Mouse (Mus musculus) intestine, embryonic 15.5 days (tissue): Measurements from ENCODE around the gene Pth2. TPM values are rescaled to one million over a fixed set of nuclear protein-coding genes. Genes with fewer than 3 reads are reported as not detected.

ENCODE experiments used
- ATAC-seq: fragments of 200-750 bp; cut with Nextera tagmentation; 2 replicates; pipeline ENCODE4 v1.8.0; 2017; ENCODE audit warnings: moderate TSS enrichment, moderate library complexity
- H3K27ac ChIP-seq: fragments of 300-500 bp; sonication (generic); 2 replicates; pipeline ENCODE4 v1.5.1; 2015; ENCODE audit warnings: mild to moderate bottlenecking, inconsistent platforms
- H3K27me3 ChIP-seq: fragments of 300-500 bp; sonication (generic); replicated peaks from 2 replicates; pipeline ENCODE4 v1.6.1; 2015; ENCODE audit warnings: inconsistent platforms
- H3K36me3 ChIP-seq: fragments of 300-500 bp; sonication (generic); 2 replicates; pipeline ENCODE4 v1.6.1; 2015; ENCODE audit warnings: inconsistent platforms
- H3K4me1 ChIP-seq: fragments of 300-500 bp; sonication (generic); replicated peaks from 2 replicates; pipeline ENCODE4 v1.6.1; 2015; ENCODE audit warnings: inconsistent platforms
- H3K4me2 ChIP-seq: fragments of 300-500 bp; sonication (generic); replicated peaks from 2 replicates; pipeline ENCODE4 v1.6.1; 2015; ENCODE audit warnings: mild to moderate bottlenecking, inconsistent platforms
- H3K4me3 ChIP-seq: fragments of 300-500 bp; sonication (generic); replicated peaks from 2 replicates; pipeline ENCODE4 v1.5.1; 2015; ENCODE audit warnings: inconsistent platforms
- H3K9ac ChIP-seq: fragments of 300-500 bp; sonication (generic); 2 replicates; pipeline ENCODE4 v1.6.1; 2015; ENCODE audit warnings: inconsistent platforms
- H3K9me3 ChIP-seq: fragments of 300-500 bp; sonication (generic); 2 replicates; pipeline ENCODE4 v1.6.1; 2016; ENCODE audit warnings: inconsistent platforms
- WGBS: fragments of 180-500 bp; shearing (Covaris S2); methylation state at CpG from one replicate; pipeline ENCODE4 v1.1.7; 2015; 5-methylcytosine and 5-hydroxymethylcytosine counted together
- polyA plus RNA-seq: library from polyadenylated mRNA; unstranded; fragments of >200 nt; fragmentation: Nextera tagmentation; extraction: Ambion mirVana; gene quantifications from 2 replicates; pipeline ENCODE4 v1.2.1, GENCODE M21; 2015

Gene Pth2
- polyA plus RNA-seq, 1 experiment from 2014 or later, result not detected

- 0 out of 2 replicates have a peak overlapping the region, but pooled peaks have one; percentile 38 for H3K27ac ChIP-seq
- no peaks in the 10 kb centered on the region for H3K9me3 ChIP-seq
- no peak overlapping the region for H3K9ac ChIP-seq
- H3K27me3 ChIP-seq, result no peaks in the 10 kb centered on the region
- peak overlapping the region; percentile 62 for H3K4me3 ChIP-seq
- H3K36me3 ChIP-seq, result 0 out of 2 replicates have a peak, but pooled peaks cover 6% of the 10 kb centered on the region
- ATAC-seq, result peak; percentile 15
- peak overlapping the region; percentile 66 for H3K4me2 ChIP-seq
- WGBS, result 78% methylated on average over 12 of the region's 12 CpGs
- H3K4me1 ChIP-seq, result peaks cover 17% of the 10 kb centered on the region
Measured at GRCm38 (mm10) chr7:45154993-45155514, 25.7 kb upstream of the Pth2 start.

DNA sequence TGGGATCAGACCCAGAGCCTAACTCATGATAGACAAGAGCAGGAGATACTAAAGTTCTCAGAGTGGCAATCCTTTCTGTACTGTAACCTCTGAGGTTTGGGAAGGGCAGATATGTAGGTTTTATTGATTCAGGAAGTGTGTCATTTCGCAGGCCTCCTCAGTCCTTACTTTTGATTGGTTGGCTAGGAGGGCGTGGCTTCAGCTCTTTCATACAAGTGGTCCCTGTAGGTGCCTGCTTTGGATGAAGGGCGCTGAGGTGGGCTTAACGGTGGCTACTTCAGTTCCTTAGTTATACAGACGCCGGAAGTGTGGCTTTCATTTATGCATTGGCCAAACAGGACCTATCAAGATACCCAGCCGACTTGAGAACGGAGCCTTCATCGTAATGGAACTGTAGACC, 25.2 kb upstream of the Pth2 start:
- H3K27me3 ChIP-seq, result no peaks in the 10 kb centered on the region
- 81% methylated on average over 9 of the region's 9 CpGs for WGBS
- no peaks in the 10 kb centered on the region for H3K9me3 ChIP-seq
- H3K27ac ChIP-seq, result no peak overlapping the region
- peak overlapping the region; percentile 66; the same call in 1 of the 2 replicates for H3K4me2 ChIP-seq
- no peak overlapping the region for H3K4me3 ChIP-seq
- H3K4me1 ChIP-seq, result peaks cover 15% of the 10 kb centered on the region
- no peak for ATAC-seq
- 0 out of 2 replicates have a peak, but pooled peaks cover 6% of the 10 kb centered on the region for H3K36me3 ChIP-seq
- H3K9ac ChIP-seq, result no peak overlapping the region

DNA sequence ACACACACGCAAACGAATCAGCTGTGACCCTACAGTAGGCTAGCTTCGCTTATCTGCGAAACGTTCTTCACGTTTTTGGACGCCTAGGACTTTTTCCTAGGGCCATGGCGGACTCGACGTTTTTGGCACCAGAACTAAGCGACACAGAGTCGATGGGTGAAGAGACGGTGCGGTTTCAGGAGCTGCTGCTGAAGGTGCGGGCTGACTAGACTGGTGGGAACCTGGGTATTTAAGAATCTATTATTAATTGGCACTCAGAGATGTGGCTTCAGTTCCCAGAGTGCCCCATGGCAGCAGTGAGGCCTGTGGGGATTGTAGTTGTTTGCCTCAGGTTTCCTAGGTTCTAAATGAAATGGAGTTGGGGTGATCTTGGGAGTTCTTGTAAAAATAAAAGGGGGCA, 24.6 kb upstream of the Pth2 start:
- Histone ChIP-seq H3K4me2 (no peak overlapping the region), H3K9me3 (no peaks in the 10 kb centered on the region), H3K4me1 (peaks cover 9% of the 10 kb centered on the region; the same call in 1 of the 2 replicates), H3K36me3 (peaks cover 6% of the 10 kb centered on the region; the same call in 1 of the 2 replicates), H3K27me3 (no peaks in the 10 kb centered on the region), H3K9ac (no peak overlapping the region), H3K4me3 (no peak overlapping the region), H3K27ac (no peak overlapping the region)
- 94% methylated on average over 15 of the region's 15 CpGs for WGBS
- no peak for ATAC-seq

DNA sequence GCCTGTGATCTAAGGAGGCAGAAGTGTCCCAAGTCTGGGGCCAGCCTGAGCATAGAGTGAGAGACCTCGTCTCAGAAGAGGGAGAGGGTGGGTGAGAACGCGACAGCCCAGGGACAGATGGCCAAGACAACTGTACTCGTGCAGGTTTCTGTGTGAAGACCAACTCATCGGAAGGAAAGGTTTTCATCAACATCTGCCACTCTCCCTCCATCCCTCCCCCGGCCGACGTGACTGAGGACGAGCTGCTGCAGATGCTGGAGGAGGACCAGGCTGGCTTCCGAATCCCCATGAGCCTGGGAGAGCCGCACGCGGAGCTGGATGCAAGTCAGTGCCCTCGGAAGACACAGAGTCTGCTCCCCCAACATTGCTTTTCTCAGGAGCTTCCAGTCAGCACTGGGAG, 23.3 kb upstream of the Pth2 start:
- 86% methylated on average over 14 of the region's 14 CpGs for WGBS
- Histone ChIP-seq H3K4me3 (no peak overlapping the region), H3K9ac (no peak overlapping the region), H3K27me3 (peaks cover 2% of the 10 kb centered on the region; the same call in 1 of the 2 replicates), H3K4me2 (no peak overlapping the region), H3K4me1 (peaks cover 8% of the 10 kb centered on the region; the same call in 1 of the 2 replicates), H3K9me3 (no peaks in the 10 kb centered on the region), H3K36me3 (peaks cover 6% of the 10 kb centered on the region; the same call in 1 of the 2 replicates), H3K27ac (no peak overlapping the region)
- no peak for ATAC-seq

DNA sequence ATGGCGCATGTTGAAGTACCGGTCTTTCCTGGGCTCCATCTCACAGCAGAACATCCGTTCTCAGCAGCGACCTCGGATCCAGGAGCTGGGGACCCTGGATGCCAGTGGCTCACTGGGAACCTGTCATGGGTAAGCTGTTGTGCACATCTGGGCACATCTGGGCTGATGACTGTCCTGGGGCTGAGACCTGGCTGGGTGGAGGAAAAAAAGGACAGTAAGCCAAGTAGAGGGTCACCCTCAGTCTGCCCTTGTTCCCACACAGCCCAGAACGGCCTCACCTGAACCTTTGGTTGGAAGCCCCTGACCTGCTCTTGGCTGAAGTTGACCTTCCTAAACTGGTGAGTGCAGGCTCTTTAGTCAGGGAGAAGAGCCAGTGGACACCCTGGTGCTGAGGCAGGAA, 21.8 kb upstream of the Pth2 start:
- no peak overlapping the region for H3K4me2 ChIP-seq
- ATAC-seq, result no peak
- WGBS, result 96% methylated on average over 6 of the region's 6 CpGs

DNA sequence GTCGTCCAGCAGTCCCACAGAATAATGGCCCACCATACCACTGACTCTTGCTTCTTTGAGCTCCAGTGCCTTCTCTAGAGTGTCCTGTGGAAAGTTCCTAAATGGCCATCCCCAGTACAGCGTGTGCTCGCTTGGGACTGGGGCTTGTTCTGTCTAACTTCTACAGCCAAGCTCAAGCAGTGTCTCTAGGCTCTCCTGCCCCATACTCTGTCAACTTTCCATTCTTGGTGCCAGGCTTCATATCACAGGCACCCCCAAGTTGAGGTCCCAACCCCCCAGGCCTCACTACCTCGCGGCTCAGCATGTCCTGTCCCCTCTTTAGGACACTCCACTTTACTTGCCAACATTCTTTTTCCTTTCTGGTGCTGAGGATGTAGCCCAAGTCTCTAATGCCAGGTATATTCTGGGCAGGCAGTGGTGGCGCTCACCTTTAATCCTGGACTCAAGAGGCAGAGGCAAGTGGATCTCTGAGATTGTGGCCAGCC, 20.4 kb upstream of the Pth2 start:
- WGBS, result 93% methylated on average over 6 of the region's 6 CpGs
- peaks cover 31% of the 10 kb centered on the region for H3K27me3 ChIP-seq
- H3K27ac ChIP-seq, result no peak overlapping the region
- peaks cover 6% of the 10 kb centered on the region; the same call in 1 of the 2 replicates for H3K36me3 ChIP-seq
- H3K4me3 ChIP-seq, result no peak overlapping the region
- peaks cover 9% of the 10 kb centered on the region for H3K4me1 ChIP-seq
- no peak for ATAC-seq
- H3K9ac ChIP-seq, result no peak overlapping the region
- no peaks in the 10 kb centered on the region for H3K9me3 ChIP-seq
- no peak overlapping the region for H3K4me2 ChIP-seq

More for the DNA sequence above, 21.8 kb upstream of the Pth2 start:
- H3K27me3 ChIP-seq, result peaks cover 17% of the 10 kb centered on the region
- H3K9ac ChIP-seq, result no peak overlapping the region
- no peak overlapping the region for H3K4me3 ChIP-seq
- no peak overlapping the region for H3K27ac ChIP-seq
- peaks cover 6% of the 10 kb centered on the region; the same call in 1 of the 2 replicates for H3K36me3 ChIP-seq
- no peaks in the 10 kb centered on the region for H3K9me3 ChIP-seq
- H3K4me1 ChIP-seq, result peaks cover 13% of the 10 kb centered on the region

DNA sequence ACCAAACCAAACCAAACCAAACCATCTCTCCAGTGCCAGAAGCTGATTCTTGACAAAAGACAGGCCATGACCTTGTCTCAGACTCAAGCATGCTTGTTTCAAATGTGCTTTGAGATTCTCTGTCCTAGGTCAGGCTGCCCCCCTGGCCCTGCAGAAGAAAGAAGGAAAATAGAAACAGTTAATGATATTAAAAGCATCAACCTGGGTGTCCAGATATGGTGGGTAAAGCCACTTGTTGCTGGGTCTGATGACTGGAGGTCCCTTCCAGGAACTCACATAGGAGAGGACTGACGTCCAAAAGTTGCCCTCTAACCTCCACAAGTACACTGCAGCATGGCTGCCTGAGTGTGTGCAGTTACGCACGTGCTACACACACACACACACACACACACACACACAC, 19.9 kb upstream of the Pth2 start:
- Histone ChIP-seq H3K4me3 (no peak overlapping the region), H3K36me3 (peaks cover 6% of the 10 kb centered on the region; the same call in 1 of the 2 replicates), H3K27ac (no peak overlapping the region), H3K9me3 (no peaks in the 10 kb centered on the region), H3K9ac (no peak overlapping the region), H3K4me2 (no peak overlapping the region), H3K4me1 (peaks cover 7% of the 10 kb centered on the region), H3K27me3 (peaks cover 36% of the 10 kb centered on the region)
- 93% methylated on average over 3 of the region's 3 CpGs for WGBS
- no peak for ATAC-seq

- 4% methylated on average over 35 of the region's 35 CpGs for WGBS
- H3K27ac ChIP-seq, result no peak overlapping the region
- no peak overlapping the region; the same call in 1 of the 2 replicates for H3K9ac ChIP-seq
- H3K4me2 ChIP-seq, result peak overlapping the region; percentile 95
- peaks cover 6% of the 10 kb centered on the region; the same call in 1 of the 2 replicates for H3K36me3 ChIP-seq
- peaks cover 7% of the 10 kb centered on the region for H3K4me1 ChIP-seq
- no peaks in the 10 kb centered on the region for H3K9me3 ChIP-seq
- peak overlapping the region; percentile 46 for H3K4me3 ChIP-seq
- H3K27me3 ChIP-seq, result peaks cover 44% of the 10 kb centered on the region
- ATAC-seq, result peak; percentile 90
Measured at GRCm38 (mm10) chr7:45161612-45162473, 19.0 kb upstream of the Pth2 start.

DNA sequence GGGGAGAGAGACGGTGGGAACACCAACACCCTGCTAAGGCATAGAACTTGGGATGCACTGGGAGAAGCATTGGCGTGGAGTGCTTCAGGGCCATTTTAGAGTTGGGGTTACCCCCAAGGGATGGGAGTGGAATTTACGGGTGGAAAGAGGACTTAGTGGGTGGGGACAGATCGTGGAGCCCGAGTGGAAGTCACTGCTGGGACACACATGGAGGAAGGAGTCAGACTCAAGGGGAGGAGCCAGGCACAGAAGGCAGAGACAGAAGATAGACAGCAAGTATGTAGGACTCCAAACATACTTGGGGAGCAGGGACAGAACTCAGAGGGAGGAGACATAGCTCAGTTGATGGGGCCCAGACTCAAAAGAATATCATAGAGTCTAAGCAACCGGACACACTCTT, 18.2 kb upstream of the Pth2 start:
- no peak; the same call in 1 of the 2 replicates for ATAC-seq

GRCm38 (mm10) chr7:45162996-45163615, 17.7 kb upstream of the Pth2 start:
- ATAC-seq, result no peak
- H3K4me3 ChIP-seq, result no peak overlapping the region; the same call in 1 of the 2 replicates
- H3K4me1 ChIP-seq, result peaks cover 7% of the 10 kb centered on the region
- H3K36me3 ChIP-seq, result peaks cover 3% of the 10 kb centered on the region; the same call in 1 of the 2 replicates
- H3K27me3 ChIP-seq, result peaks cover 56% of the 10 kb centered on the region
- H3K9me3 ChIP-seq, result no peaks in the 10 kb centered on the region
- H3K27ac ChIP-seq, result no peak overlapping the region
- WGBS, result 75% methylated on average over 9 of the region's 9 CpGs
- H3K9ac ChIP-seq, result no peak overlapping the region
- H3K4me2 ChIP-seq, result peak overlapping the region; percentile 95; the same call in 1 of the 2 replicates

More for the DNA sequence above, 18.2 kb upstream of the Pth2 start:
- Histone ChIP-seq H3K9ac (no peak overlapping the region; the same call in 1 of the 2 replicates), H3K27me3 (peaks cover 51% of the 10 kb centered on the region), H3K4me3 (peak overlapping the region; percentile 46), H3K9me3 (no peaks in the 10 kb centered on the region), H3K27ac (no peak overlapping the region), H3K4me2 (peak overlapping the region; percentile 95), H3K36me3 (peaks cover 5% of the 10 kb centered on the region; the same call in 1 of the 2 replicates), H3K4me1 (peaks cover 7% of the 10 kb centered on the region)
- WGBS, result 26% methylated on average over 6 of the region's 6 CpGs

GRCm38 (mm10) chr7:45163735-45164490, 16.9 kb upstream of the Pth2 start, which contains the start of gene Slc17a7:
Gene Slc17a7, plus strand, starts transcription at chr7:45163949.
- no peaks in the 10 kb centered on the region for H3K9me3 ChIP-seq
- no peaks in the 10 kb centered on the region; the same call in 1 of the 2 replicates for H3K36me3 ChIP-seq
- H3K27me3 ChIP-seq, result peaks cover 64% of the 10 kb centered on the region
- H3K4me3 ChIP-seq, result peak within 1 kb of the TSS; percentile 47
- under 1% methylated on average over 37 of the region's 41 CpGs for WGBS
- H3K27ac ChIP-seq, result no peak within 1 kb of the TSS
- H3K4me2 ChIP-seq, result peak within 1 kb of the TSS; percentile 95
- peak within 1 kb of the TSS; percentile 50 for H3K9ac ChIP-seq
- peaks cover 7% of the 10 kb centered on the region for H3K4me1 ChIP-seq
- ATAC-seq, result peak; percentile 55; the same call in 1 of the 2 replicates
